Mouse (Mus musculus) heart, postnatal 0 days (tissue): Measurements from ENCODE around the gene Ap3m1. TPM values are rescaled to one million over a fixed set of nuclear protein-coding genes. Genes with fewer than 3 reads are reported as not detected.
"Not testable (repeated sequence)": the region's sequence is repeated elsewhere in the genome, so short reads cannot be mapped to it uniquely, and the experiment has no call there.

Experiments
- ATAC-seq: fragments of 200-750 bp; cut with Nextera tagmentation; 2 replicates; pipeline ENCODE4 v1.8.0; 2017; ENCODE audit warnings: low read depth, moderate number of reproducible peaks, moderate library complexity; ENCODE audit not compliant: insufficient read depth
- DNase-seq: peaks from one replicate; pipeline ENCODE4 v3.0.0-alpha.2; 2016; ENCODE audit warnings: low spot score
- H3K27ac ChIP-seq: fragments of 300-500 bp; sonication (generic); 2 replicates; pipeline ENCODE4 v1.5.1; 2014; ENCODE audit warnings: low read depth, mild to moderate bottlenecking
- H3K27me3 ChIP-seq: fragments of 300-500 bp; sonication (generic); 2 replicates; pipeline ENCODE4 v1.6.1; 2014; ENCODE audit warnings: low read length, mixed read lengths; ENCODE audit not compliant: control insufficient read depth, insufficient read depth
- H3K36me3 ChIP-seq: fragments of 300-500 bp; sonication (generic); replicated peaks from 2 replicates; pipeline ENCODE4 v1.6.1; 2014; ENCODE audit warnings: low read length, mixed read lengths; ENCODE audit not compliant: control insufficient read depth, insufficient read depth
- H3K4me1 ChIP-seq: fragments of 300-500 bp; sonication (generic); 2 replicates; pipeline ENCODE4 v1.6.1; 2014; ENCODE audit warnings: antibody characterized with exemption; ENCODE audit not compliant: control insufficient read depth, insufficient read depth
- H3K4me2 ChIP-seq: fragments of 300-500 bp; sonication (generic); 2 replicates; pipeline ENCODE4 v1.6.1; 2014; ENCODE audit warnings: low read depth, mild to moderate bottlenecking, low read length, moderate library complexity
- H3K4me3 ChIP-seq: fragments of 300-500 bp; sonication (generic); 2 replicates; pipeline ENCODE4 v1.5.1; 2014; ENCODE audit warnings: low read depth, low read length
- H3K9ac ChIP-seq: fragments of 300-500 bp; sonication (generic); replicated peaks from 2 replicates; pipeline ENCODE4 v1.6.1; 2014; ENCODE audit warnings: low read depth, low read length, mixed read lengths
- H3K9me3 ChIP-seq: fragments of 300-500 bp; sonication (generic); replicated peaks from 2 replicates; pipeline ENCODE4 v1.6.1; 2016; ENCODE audit warnings: low read length; ENCODE audit not compliant: control insufficient read depth
- CTCF ChIP-seq: IDR thresholded peaks from 2 replicates; pipeline ENCODE4 v1.5.1; 2016; ENCODE audit warnings: antibody characterized with exemption, control low read depth, low read depth
- EP300 ChIP-seq: IDR thresholded peaks from 2 replicates; pipeline ENCODE4 v1.6.1; 2016; ENCODE audit warnings: antibody characterized with exemption, low read depth
- WGBS: fragments of 180-500 bp; shearing (Covaris S2); extraction: QIAGEN DNeasy Blood & Tissue Kit; methylation state at CpG from one replicate; pipeline ENCODE4 v1.1.7; 2014; 5-methylcytosine and 5-hydroxymethylcytosine counted together
- polyA plus RNA-seq: library from polyadenylated mRNA; unstranded; fragments of >200 nt; fragmentation: Nextera tagmentation; extraction: Ambion mirVana; gene quantifications from 2 replicates; pipeline ENCODE4 v1.2.1, GENCODE M21; 2015
- total RNA-seq: library from RNA; depleted of rRNA; stranded (reverse); fragments of >200 nt; gene quantifications from 2 replicates; pipeline ENCODE4 v1.2.3, GENCODE M21; 2014; ENCODE audit warnings: low replicate concordance; rRNA removed

Ap3m1 gene
- 63.7 and 65.4 TPM in 2 replicates for total RNA-seq
- 43.6 and 44.7 TPM in 2 replicates for polyA plus RNA-seq

GRCm38 (mm10) chr14:21052112-21052780, at the start of gene Ap3m1, which contains the start of gene Adk:
TSS of gene Ap3m1 (minus strand) at chr14:21052508.
TSS of gene Adk (plus strand) at chr14:21052574.
- H3K4me2 ChIP-seq = peak within 1 kb of the TSS; percentile 76
- peaks cover 22% of the 10 kb centered on the region for H3K4me1 ChIP-seq
- peak within 1 kb of the TSS; percentile 86 for H3K9ac ChIP-seq
- no peaks in the 10 kb centered on the region for H3K27me3 ChIP-seq
- TF ChIP-seq CTCF (no peak), EP300 (peak; percentile 98)
- H3K36me3 ChIP-seq = no peaks in the 10 kb centered on the region
- H3K9me3 ChIP-seq = no peaks in the 10 kb centered on the region
- DNase-seq (peak; percentile 96), ATAC-seq (peak; percentile 96)
- peak within 1 kb of the TSS; percentile 91 for H3K4me3 ChIP-seq
- H3K27ac ChIP-seq = peak within 1 kb of the TSS; percentile 96
- WGBS = 0% methylated on average over 42 of the region's 48 CpGs

GRCm38 (mm10) chr14:21101562-21101961, 49.3 kb upstream of the Ap3m1 start:
- H3K4me3 ChIP-seq = no peak overlapping the region
- TF ChIP-seq EP300 = no peak
- DNase-seq (no peak), ATAC-seq (no peak; the same call in 1 of the 2 replicates)
- peaks cover 18% of the 10 kb centered on the region for H3K4me1 ChIP-seq
- no peaks in the 10 kb centered on the region for H3K36me3 ChIP-seq
- H3K9me3 ChIP-seq = no peaks in the 10 kb centered on the region
- no peak overlapping the region for H3K4me2 ChIP-seq
- no peak overlapping the region for H3K9ac ChIP-seq
- H3K27me3 ChIP-seq = no peaks in the 10 kb centered on the region
- H3K27ac ChIP-seq = peak overlapping the region; percentile 39
- WGBS = 24% methylated on average over 7 of the region's 7 CpGs

DNA sequence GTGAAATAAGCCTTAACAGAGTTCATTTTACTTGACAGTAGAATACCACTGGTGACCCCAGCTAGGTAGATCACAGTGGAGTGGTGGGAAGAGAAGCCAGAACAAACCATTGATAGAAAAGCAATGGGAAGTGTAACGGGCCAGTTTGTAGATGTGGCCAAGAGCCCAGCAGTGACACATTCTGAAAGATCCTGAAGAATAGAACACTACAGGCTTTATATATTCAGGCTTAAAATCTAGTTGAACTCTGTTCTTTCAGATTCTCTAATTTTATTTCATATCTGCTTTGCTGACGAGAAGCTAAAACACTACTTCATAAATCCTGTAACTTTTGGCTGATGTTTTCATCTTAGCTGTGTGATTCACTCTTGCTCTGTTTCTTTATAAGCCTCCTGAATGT, 48.6 kb upstream of the Ap3m1 start:
- Histone ChIP-seq H3K4me3 (no peak overlapping the region), H3K27ac (peak overlapping the region; percentile 39), H3K9ac (no peak overlapping the region), H3K4me2 (no peak overlapping the region), H3K9me3 (no peaks in the 10 kb centered on the region), H3K27me3 (no peaks in the 10 kb centered on the region), H3K36me3 (no peaks in the 10 kb centered on the region), H3K4me1 (peaks cover 18% of the 10 kb centered on the region)
- DNase-seq (no peak), ATAC-seq (no peak)
- TF ChIP-seq EP300 = no peak
- TF ChIP-seq CTCF = no peak
- WGBS = 65% methylated on average over 2 of the region's 2 CpGs

- H3K4me2 ChIP-seq = no peak overlapping the region
- no peaks in the 10 kb centered on the region for H3K27me3 ChIP-seq
- no peak overlapping the region for H3K4me3 ChIP-seq
- H3K9ac ChIP-seq = no peak overlapping the region
- H3K36me3 ChIP-seq = no peaks in the 10 kb centered on the region
- WGBS = 65% methylated on average over 7 of the region's 7 CpGs
- no peak overlapping the region for H3K27ac ChIP-seq
- no peak for TF ChIP-seq EP300
- no peak for TF ChIP-seq CTCF
- H3K9me3 ChIP-seq = no peaks in the 10 kb centered on the region
- H3K4me1 ChIP-seq = peaks cover 22% of the 10 kb centered on the region
- no peak for DNase-seq
- no peak for ATAC-seq
Measured at GRCm38 (mm10) chr14:21099371-21099770, 47.1 kb upstream of the Ap3m1 start.

- peaks cover 11% of the 10 kb centered on the region; the same call in 1 of the 2 replicates for H3K36me3 ChIP-seq
- no peaks in the 10 kb centered on the region for H3K27me3 ChIP-seq
- H3K9me3 ChIP-seq = no peaks in the 10 kb centered on the region
- WGBS = 71% methylated on average over 4 of the region's 4 CpGs
- ATAC-seq = no peak
- no peak overlapping the region for H3K27ac ChIP-seq
- no peak overlapping the region for H3K4me2 ChIP-seq
- peaks cover 21% of the 10 kb centered on the region for H3K4me1 ChIP-seq
- no peak for TF ChIP-seq CTCF
- TF ChIP-seq EP300 = no peak
- H3K9ac ChIP-seq = no peak overlapping the region
- DNase-seq = no peak
- no peak overlapping the region for H3K4me3 ChIP-seq
Measured at GRCm38 (mm10) chr14:21096689-21097088, 44.4 kb upstream of the Ap3m1 start.

- ATAC-seq (no peak), DNase-seq (no peak)
- H3K4me3 ChIP-seq = no peak overlapping the region
- no peaks in the 10 kb centered on the region for H3K27me3 ChIP-seq
- no peak overlapping the region for H3K9ac ChIP-seq
- no peak overlapping the region for H3K27ac ChIP-seq
- H3K9me3 ChIP-seq = no peaks in the 10 kb centered on the region
- H3K4me2 ChIP-seq = no peak overlapping the region
- H3K4me1 ChIP-seq = peaks cover 16% of the 10 kb centered on the region
- H3K36me3 ChIP-seq = peaks cover 11% of the 10 kb centered on the region; the same call in 1 of the 2 replicates
- no peak for TF ChIP-seq EP300
- no peak for TF ChIP-seq CTCF
Measured at GRCm38 (mm10) chr14:21096279-21096678, 44.0 kb upstream of the Ap3m1 start.

GRCm38 (mm10) chr14:21094161-21094560, 41.9 kb upstream of the Ap3m1 start:
- not testable (repeated sequence) for H3K27ac ChIP-seq, DNase-seq

More at GRCm38 (mm10) chr14:21094161-21094560, 41.9 kb upstream of the Ap3m1 start:
- not testable (repeated sequence) for ATAC-seq, H3K27me3 ChIP-seq, H3K4me2 ChIP-seq, H3K9ac ChIP-seq, H3K4me1 ChIP-seq, H3K4me3 ChIP-seq, H3K9me3 ChIP-seq
- H3K36me3 ChIP-seq = peaks cover 11% of the 10 kb centered on the region; the same call in 1 of the 2 replicates
